Comparison of ENCODE assay signal across 20 mouse cellular contexts in the genomic region with DNA sequence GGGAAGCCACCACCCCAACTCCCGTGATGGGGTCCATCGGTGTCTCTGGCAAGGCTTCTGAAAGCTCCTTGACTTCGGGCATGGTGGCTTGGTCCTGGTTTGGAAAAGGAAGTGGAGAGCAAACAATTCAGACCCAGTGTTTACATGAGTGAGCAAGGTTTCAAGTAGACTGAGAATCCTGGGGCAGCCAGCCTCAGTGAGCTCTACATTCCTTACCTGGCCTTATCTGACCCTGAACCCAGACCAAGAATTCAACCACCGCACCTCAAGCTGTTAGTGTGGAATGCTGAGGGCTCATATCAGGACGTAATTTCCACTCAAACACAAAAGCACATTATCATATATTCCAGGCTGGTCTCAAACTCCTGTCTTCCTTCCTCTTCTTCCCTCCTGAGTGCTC. TPM values are rescaled to one million over a fixed set of nuclear protein-coding genes. Genes with fewer than 3 reads are reported as not detected.
DNase-seq lines count a peak whose midpoint lies in the region; ATAC-seq lines count a peak whose summit lies in the region.
"Had no signal": no experiment of that assay in that cellular context is flagged by ENCODE, and none has a peak within 500 bp of the region (broad histone marks: within the 10 kb centered on the region; RNA-seq: fewer than 3 reads in every experiment).

No protein-coding gene starts in this region.

- ATAC-seq in forebrain, embryonic 14.5 days = no peak
- ATAC-seq in midbrain, embryonic 16.5 days = no peak
- ATAC-seq: forebrain, embryonic 13.5 days; intestine, embryonic 15.5 days had no signal

- peaks cover 27% of the 10 kb centered on the region for H3K27me3 ChIP-seq in forebrain, embryonic 10.5 days (ENCODE audit: poor library complexity, severe bottlenecking)
- H3K27me3 ChIP-seq in forebrain, embryonic 14.5 days (replicated peaks; ENCODE audit: control insufficient read depth, insufficient read depth, low read length) = no peaks in the 10 kb centered on the region
- peaks cover 52% of the 10 kb centered on the region for H3K27me3 ChIP-seq in midbrain, embryonic 10.5 days (ENCODE audit: low read depth, poor library complexity, severe bottlenecking)
- H3K27me3 ChIP-seq in midbrain, embryonic 16.5 days (ENCODE audit: control insufficient read depth, insufficient read depth, low read depth, low read length) = no peaks in the 10 kb centered on the region
- H3K27me3 ChIP-seq: CH12.LX; forebrain, embryonic 13.5 days; intestine, embryonic 15.5 days; kidney, embryonic 15.5 days; megakaryocyte, embryonic 14.5 days had no signal

- intact Hi-C loops in left cerebral cortex, postnatal 14 days (cut with DNase I) = no loop called here

- peaks cover 82% of the 10 kb centered on the region for H3K4me1 ChIP-seq in forebrain, embryonic 10.5 days
- H3K4me1 ChIP-seq in forebrain, embryonic 14.5 days (ENCODE audit: control insufficient read depth, insufficient read depth, low read length) = peaks cover 33% of the 10 kb centered on the region
- H3K4me1 ChIP-seq in midbrain, embryonic 10.5 days = peaks cover 85% of the 10 kb centered on the region
- peaks cover 50% of the 10 kb centered on the region for H3K4me1 ChIP-seq in midbrain, embryonic 16.5 days (ENCODE audit: control insufficient read depth, insufficient read depth, low read length)

- WGBS in forebrain, embryonic 10.5 days = 84% methylated on average over 5 of the region's 5 CpGs
- WGBS in forebrain, embryonic 14.5 days = 92% methylated on average over 5 of the region's 5 CpGs
- 86% methylated on average over 5 of the region's 5 CpGs for WGBS in midbrain, embryonic 10.5 days
- WGBS in midbrain, embryonic 16.5 days = 93% methylated on average over 5 of the region's 5 CpGs

- H3K36me3 ChIP-seq in forebrain, embryonic 10.5 days (replicated peaks) = peaks cover 48% of the 10 kb centered on the region
- peaks cover 41% of the 10 kb centered on the region for H3K36me3 ChIP-seq in forebrain, embryonic 14.5 days (ENCODE audit: control insufficient read depth, insufficient read depth, low read length)
- peaks cover 44% of the 10 kb centered on the region for H3K36me3 ChIP-seq in midbrain, embryonic 10.5 days
- peaks cover 26% of the 10 kb centered on the region for H3K36me3 ChIP-seq in midbrain, embryonic 16.5 days (ENCODE audit: control insufficient read depth, insufficient read depth, low read length)

- H3K27ac ChIP-seq in forebrain, embryonic 10.5 days = 0 out of 2 replicates have a peak overlapping the region, but pooled peaks have one; percentile 94
- H3K27ac ChIP-seq in forebrain, embryonic 14.5 days (ENCODE audit: low read depth, low read length) = no peak overlapping the region
- H3K27ac ChIP-seq in midbrain, embryonic 10.5 days (replicated peaks) = peak overlapping the region; percentile 95
- H3K27ac ChIP-seq in midbrain, embryonic 16.5 days (ENCODE audit: low read length) = no peak overlapping the region; the same call in 1 of the 2 replicates
- H3K27ac ChIP-seq: intestine, embryonic 15.5 days; layer of hippocampus, adult 2 months; liver, embryonic 14.5 days; stomach, postnatal 0 days had no signal

- peaks cover 11% of the 10 kb centered on the region; the same call in 1 of the 2 replicates for H3K9me3 ChIP-seq in forebrain, embryonic 10.5 days
- no peaks in the 10 kb centered on the region for H3K9me3 ChIP-seq in forebrain, embryonic 14.5 days (replicated peaks; ENCODE audit: control insufficient read depth, low read length)
- H3K9me3 ChIP-seq in midbrain, embryonic 10.5 days (replicated peaks) = peaks cover 14% of the 10 kb centered on the region; the same call in 1 of the 2 replicates
- H3K9me3 ChIP-seq in midbrain, embryonic 16.5 days (replicated peaks; ENCODE audit: control insufficient read depth, low read length, poor library complexity, severe bottlenecking) = no peaks in the 10 kb centered on the region
- H3K9me3 ChIP-seq: intestine, embryonic 15.5 days; kidney, embryonic 15.5 days; megakaryocyte, embryonic 14.5 days had no signal

- H3K9ac ChIP-seq in forebrain, embryonic 14.5 days (ENCODE audit: low read length) = no peak overlapping the region
- H3K9ac ChIP-seq in midbrain, embryonic 16.5 days (ENCODE audit: low read depth, low read length) = no peak overlapping the region
- H3K9ac ChIP-seq: intestine, embryonic 15.5 days; kidney, embryonic 15.5 days; liver, embryonic 14.5 days had no signal

- no peak for DNase-seq in forebrain, embryonic 10.5 days (ENCODE audit: extremely low spot score, low spot score)
- DNase-seq in forebrain, embryonic 14.5 days (ENCODE audit: low spot score) = no peak
- no peak for DNase-seq in midbrain, embryonic 10.5 days (ENCODE audit: low spot score)
- DNase-seq in lung, postnatal 25 days (ENCODE audit: low spot score) = peak; percentile 81
- DNase-seq in left cerebral cortex, postnatal 14 days (ENCODE audit: low spot score in 2 of 2) = no peak
- no peak for DNase-seq in spleen, postnatal 10 days (ENCODE audit: low spot score in 2 of 2)
- no peak for DNase-seq in ovary, postnatal 14 days (ENCODE audit: low spot score)
- DNase-seq: adrenal gland, adult 2 months; cerebellum, adult 9-11 months; gastrocnemius, postnatal 36 days had no signal

- no peak overlapping the region for H3K4me3 ChIP-seq in forebrain, embryonic 10.5 days
- H3K4me3 ChIP-seq in forebrain, embryonic 14.5 days (ENCODE audit: low read depth, low read length) = no peak overlapping the region
- H3K4me3 ChIP-seq in midbrain, embryonic 10.5 days = no peak overlapping the region
- H3K4me3 ChIP-seq in midbrain, embryonic 16.5 days (ENCODE audit: low read depth, low read length) = no peak overlapping the region
- H3K4me3 ChIP-seq: forebrain, embryonic 13.5 days; intestine, embryonic 15.5 days; kidney, embryonic 15.5 days; layer of hippocampus, adult 2 months; megakaryocyte, embryonic 14.5 days had no signal

- no peak overlapping the region for H3K4me2 ChIP-seq in forebrain, embryonic 14.5 days (ENCODE audit: low read length)
- no peak overlapping the region for H3K4me2 ChIP-seq in midbrain, embryonic 16.5 days (ENCODE audit: low read length)
- H3K4me2 ChIP-seq: forebrain, embryonic 13.5 days; heart, embryonic 11.5 days; intestine, embryonic 15.5 days; kidney, embryonic 15.5 days had no signal

RNA-seq across cellular contexts. Expression of a gene that starts 13.4 kb away (rescaled TPM):
- polyA plus RNA-seq in forebrain, embryonic 10.5 days (2016; fragmentation: Nextera tagmentation; extraction: Ambion mirVana) = 15.7 and 15.8 TPM in 2 replicates
- 49.5 and 52.2 TPM in 2 replicates for polyA plus RNA-seq in forebrain, embryonic 14.5 days (2014; fragmentation: Nextera tagmentation; extraction: Ambion mirVana)
- polyA plus RNA-seq in midbrain, embryonic 10.5 days (2016; fragmentation: Nextera tagmentation; extraction: Ambion mirVana) = 19.0 and 23.5 TPM in 2 replicates
- polyA plus RNA-seq in midbrain, embryonic 16.5 days (2015; fragmentation: Nextera tagmentation; extraction: Ambion mirVana) = 56.9 and 70.2 TPM in 2 replicates
- total RNA-seq in left cerebral cortex, postnatal 14 days (2021) = 10 to 100 TPM; 91.3 to 97.1 TPM

Comparison
In these comparisons a context has a peak if more than half of its experiments do, and no peak if none do; other contexts are left out.
1. H3K27ac ChIP-seq: peak in forebrain, embryonic 10.5 days (single experiment) and midbrain, embryonic 10.5 days (single experiment); none in forebrain, embryonic 14.5 days (single experiment) and midbrain, embryonic 16.5 days (single experiment).